ENCODE assay signal across 8 mouse cellular contexts in genomic region chr1:72123434-72124297, GRCm38 (mm10).
DNase-seq lines count a peak whose midpoint lies in the region; ATAC-seq and TF ChIP-seq lines count a peak whose summit lies in the region.

No protein-coding gene starts in this region.

- no peaks in the 10 kb centered on the region for H3K4me1 ChIP-seq in ES-Bruce4 (ENCODE audit: control insufficient read depth, insufficient read depth, low read length)
- 0 out of 2 replicates have a peak, but pooled peaks cover 3% of the 10 kb centered on the region for H3K4me1 ChIP-seq in forebrain, embryonic 15.5 days
- no peaks in the 10 kb centered on the region for H3K4me1 ChIP-seq in lung, embryonic 15.5 days

- WGBS in forebrain, embryonic 15.5 days: 24% methylated on average over 23 of the region's 23 CpGs
- 22% methylated on average over 23 of the region's 23 CpGs for WGBS in lung, embryonic 15.5 days

- peak; percentile 52 for DNase-seq in c-Kit-positive CD71-positive TER-119-positive erythroid progenitor cells, embryonic 14.5 days (ENCODE audit: low spot score)
- DNase-seq in heart, postnatal 25 days (ENCODE audit: low spot score): peak; percentile 40
- DNase-seq in layer of hippocampus, adult 18-20 months (ENCODE audit: low spot score in 2 of 2): peak; percentile 69 to 94
- DNase-seq in ovary, adult 18-20 months (ENCODE audit: low spot score): peak; percentile 33
- peak; percentile 36 to 81 for DNase-seq in thymus, postnatal 10 days (ENCODE audit: low spot score in 2 of 2)

- H3K9me3 ChIP-seq in ES-Bruce4 (replicated peaks; ENCODE audit: control insufficient read depth, insufficient read depth, low read length, poor library complexity, severe bottlenecking): peaks cover 11% of the 10 kb centered on the region
- no peaks in the 10 kb centered on the region for H3K9me3 ChIP-seq in forebrain, embryonic 15.5 days
- no peaks in the 10 kb centered on the region for H3K9me3 ChIP-seq in lung, embryonic 15.5 days

- intact Hi-C loops in heart, postnatal 25 days (cut with DNase I): loop anchor here (1.0 to 5.0 kb wide), 4 partner anchors 11 to 836 kb away; no protein-coding TSS in a partner anchor

- peak; percentile 94 for TF ChIP-seq CTCF in ES-Bruce4 (IDR thresholded peaks at IDR 0.05; ENCODE audit: low read depth, low read length)

- no peaks in the 10 kb centered on the region for H3K27me3 ChIP-seq in ES-Bruce4 (ENCODE audit: control insufficient read depth, insufficient read depth, low read length, poor library complexity, severe bottlenecking)
- no peaks in the 10 kb centered on the region for H3K27me3 ChIP-seq in forebrain, embryonic 15.5 days
- no peaks in the 10 kb centered on the region for H3K27me3 ChIP-seq in lung, embryonic 15.5 days

- H3K36me3 ChIP-seq in ES-Bruce4 (ENCODE audit: control insufficient read depth, insufficient read depth, low read length, poor library complexity, severe bottlenecking): no peaks in the 10 kb centered on the region
- H3K36me3 ChIP-seq in forebrain, embryonic 15.5 days: no peaks in the 10 kb centered on the region
- no peaks in the 10 kb centered on the region for H3K36me3 ChIP-seq in lung, embryonic 15.5 days

- no peak overlapping the region for H3K27ac ChIP-seq in ES-Bruce4 (ENCODE audit: insufficient read depth, low read length)
- H3K27ac ChIP-seq in forebrain, embryonic 15.5 days (replicated peaks): no peak overlapping the region
- H3K27ac ChIP-seq in lung, embryonic 15.5 days: no peak overlapping the region

- H3K9ac ChIP-seq in ES-Bruce4 (ENCODE audit: low read depth, poor library complexity, severe bottlenecking): no peak overlapping the region
- H3K9ac ChIP-seq in forebrain, embryonic 15.5 days (replicated peaks): no peak overlapping the region
- H3K9ac ChIP-seq in lung, embryonic 15.5 days: no peak overlapping the region

- 0 out of 2 replicates have a peak overlapping the region, but pooled peaks have one; percentile 16 for H3K4me2 ChIP-seq in forebrain, embryonic 15.5 days (replicated peaks)
- peak overlapping the region; percentile 16; the same call in 1 of the 2 replicates for H3K4me2 ChIP-seq in lung, embryonic 15.5 days

- ATAC-seq in forebrain, embryonic 15.5 days (replicated peaks): peak; percentile 91
- peak; percentile 72; the same call in 1 of the 2 replicates for ATAC-seq in lung, embryonic 15.5 days (ENCODE audit: borderline replicate concordance, extremely low read depth, low FRiP score, low TSS enrichment)

- TF ChIP-seq POLR2A in ES-Bruce4 (IDR thresholded peaks at IDR 0.05; ENCODE audit: insufficient read depth, low read length): no peak

- no peak for TF ChIP-seq EP300 in ES-Bruce4 (IDR thresholded peaks at IDR 0.05; ENCODE audit: insufficient read depth, low read depth, low read length)

- H3K4me3 ChIP-seq in ES-Bruce4 (ENCODE audit: low read depth, low read length): no peak overlapping the region
- H3K4me3 ChIP-seq in forebrain, embryonic 15.5 days: peak overlapping the region; percentile 14; the same call in 1 of the 2 replicates
- H3K4me3 ChIP-seq in lung, embryonic 15.5 days: no peak overlapping the region
